Mouse (Mus musculus) limb, embryonic 14.5 days (tissue): ENCODE measurements at regions not wholly inside any gene's neighbourhood (a gene's known extent, or its start where the extent isn't known, plus 50 kb on each side); places are given as distances from the start of the nearest gene placed in this dataset.

Experiments
- ATAC-seq: fragments of 200-750 bp; cut with Nextera tagmentation; 2 replicates; pipeline ENCODE4 v1.8.0; 2017; ENCODE audit warnings: low read depth, moderate number of reproducible peaks, moderate TSS enrichment; ENCODE audit not compliant: low FRiP score
- DNase-seq: peaks from one replicate; pipeline ENCODE4 v3.0.0-alpha.2; 2015; ENCODE audit warnings: low spot score
- H3K27ac ChIP-seq: fragments of 300-500 bp; sonication (generic); replicated peaks from 2 replicates; pipeline ENCODE4 v1.5.1; 2014; ENCODE audit warnings: low read depth, mild to moderate bottlenecking, low read length, moderate library complexity, mixed read lengths
- H3K27me3 ChIP-seq: fragments of 300-500 bp; sonication (generic); 2 replicates; pipeline ENCODE4 v1.6.1; 2014; ENCODE audit warnings: low read length, mixed read lengths; ENCODE audit not compliant: control insufficient read depth, insufficient read depth
- H3K36me3 ChIP-seq: fragments of 300-500 bp; sonication (generic); 2 replicates; pipeline ENCODE4 v1.6.1; 2014; ENCODE audit warnings: mild to moderate bottlenecking, low read length, moderate library complexity, mixed read lengths; ENCODE audit not compliant: control insufficient read depth, insufficient read depth
- H3K4me1 ChIP-seq: fragments of 300-500 bp; sonication (generic); 2 replicates; pipeline ENCODE4 v1.6.1; 2014; ENCODE audit warnings: antibody characterized with exemption, low read length, mixed read lengths; ENCODE audit not compliant: control insufficient read depth, insufficient read depth
- H3K4me2 ChIP-seq: fragments of 300-500 bp; sonication (generic); replicated peaks from 2 replicates; pipeline ENCODE4 v1.6.1; 2014; ENCODE audit warnings: low read depth, mild to moderate bottlenecking, low read length, moderate library complexity; ENCODE audit not compliant: severe bottlenecking
- H3K4me3 ChIP-seq: fragments of 300-500 bp; sonication (generic); replicated peaks from 2 replicates; pipeline ENCODE4 v1.5.1; 2014; ENCODE audit warnings: low read length
- H3K9ac ChIP-seq: fragments of 300-500 bp; sonication (generic); 2 replicates; pipeline ENCODE4 v1.6.1; 2014; ENCODE audit warnings: mild to moderate bottlenecking, low read depth, low read length, moderate library complexity; ENCODE audit not compliant: severe bottlenecking
- H3K9me3 ChIP-seq: fragments of 300-500 bp; sonication (generic); 2 replicates; pipeline ENCODE4 v1.6.1; 2016; ENCODE audit warnings: low read length; ENCODE audit not compliant: control insufficient read depth
- POLR2A ChIP-seq: fragments of 200-500 bp; IDR thresholded peaks from 2 replicates; pipeline ENCODE4 v1.8.0; 2012; ENCODE audit warnings: inconsistent platforms, mild to moderate bottlenecking, moderate library complexity, borderline replicate concordance; ENCODE audit not compliant: insufficient read depth, insufficient read length; ENCODE audit errors: extremely low read depth
- WGBS: fragments of 180-500 bp; shearing (Covaris S2); extraction: QIAGEN DNeasy Blood & Tissue Kit; methylation state at CpG from one replicate; pipeline ENCODE4 v1.1.7; 2014; 5-methylcytosine and 5-hydroxymethylcytosine counted together

DNA sequence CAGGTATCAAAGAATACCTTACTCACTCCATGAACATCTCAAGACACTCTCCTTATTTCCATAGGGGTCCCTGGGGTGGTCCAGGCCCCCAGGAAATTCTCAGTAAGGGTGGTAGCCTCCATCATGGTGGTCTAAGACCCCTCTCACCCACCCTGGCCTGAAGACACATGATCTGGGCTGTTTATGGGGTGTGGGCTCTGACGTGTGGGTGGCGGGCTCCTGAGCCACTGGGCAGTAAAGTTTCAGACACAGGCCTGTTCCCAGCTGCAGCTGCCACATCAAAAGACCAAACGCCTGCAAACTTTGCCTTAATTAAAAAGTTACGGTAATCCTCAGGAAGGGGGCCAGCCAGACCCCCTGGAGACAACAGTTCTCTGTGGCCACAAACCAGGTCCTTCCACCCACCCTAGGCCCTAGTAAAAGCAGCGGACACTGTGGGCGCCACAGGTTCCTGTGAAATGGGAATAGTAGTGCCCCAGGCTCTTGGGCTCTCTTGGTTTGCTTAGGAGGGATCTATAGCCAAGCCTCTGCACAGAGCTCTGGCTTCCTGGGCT is 473.1 kb upstream of the Zmiz1 start:
- H3K4me3 ChIP-seq: no peak overlapping the region
- no peaks in the 10 kb centered on the region for H3K9me3 ChIP-seq
- DNase-seq (peak; percentile 43), ATAC-seq (peak; percentile 32; the same call in 1 of the 2 replicates)
- WGBS: 21% methylated on average over 6 of the region's 6 CpGs
- peak overlapping the region; percentile 21; the same call in 1 of the 2 replicates for H3K27ac ChIP-seq
- no peak overlapping the region for H3K9ac ChIP-seq
- no peak for TF ChIP-seq POLR2A
- H3K27me3 ChIP-seq: no peaks in the 10 kb centered on the region
- H3K4me1 ChIP-seq: peaks cover 35% of the 10 kb centered on the region
- no peaks in the 10 kb centered on the region for H3K36me3 ChIP-seq
- no peak overlapping the region for H3K4me2 ChIP-seq

DNA sequence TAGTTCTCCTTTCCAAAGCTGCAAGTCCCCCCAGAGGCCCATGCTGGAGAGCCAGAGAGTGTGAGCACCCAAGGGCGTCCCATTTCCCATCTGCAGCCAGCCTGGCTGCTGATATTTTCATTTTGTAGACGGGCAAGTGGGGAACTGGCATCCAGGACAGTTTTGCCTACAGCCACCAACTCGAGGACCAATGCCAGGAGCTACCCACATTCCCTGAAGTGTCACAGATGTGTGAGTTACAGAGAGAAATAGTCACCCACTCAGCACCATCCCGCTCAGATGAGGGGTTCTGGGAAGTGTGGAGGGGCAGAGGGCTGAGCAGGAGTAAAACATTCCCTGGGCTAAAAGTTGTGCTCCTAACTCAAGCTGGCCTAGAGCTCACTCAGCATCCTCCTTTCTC is 472.6 kb upstream of the Zmiz1 start:
- no peaks in the 10 kb centered on the region for H3K9me3 ChIP-seq
- DNase-seq (no peak), ATAC-seq (no peak)
- no peak overlapping the region for H3K9ac ChIP-seq
- H3K4me3 ChIP-seq: no peak overlapping the region
- H3K4me2 ChIP-seq: no peak overlapping the region
- 50% methylated on average over 4 of the region's 4 CpGs for WGBS
- H3K4me1 ChIP-seq: peaks cover 35% of the 10 kb centered on the region
- H3K36me3 ChIP-seq: no peaks in the 10 kb centered on the region
- no peaks in the 10 kb centered on the region for H3K27me3 ChIP-seq
- TF ChIP-seq POLR2A: no peak
- H3K27ac ChIP-seq: 0 out of 2 replicates have a peak overlapping the region, but pooled peaks have one; percentile 23

GRCm38 (mm10) chr14:24993751-24994658 is 465.0 kb upstream of the Zmiz1 start:
- WGBS: 33% methylated on average over 21 of the region's 21 CpGs
- DNase-seq: no peak
- Histone ChIP-seq H3K4me3 (no peak overlapping the region), H3K4me1 (peaks cover 34% of the 10 kb centered on the region), H3K4me2 (no peak overlapping the region), H3K36me3 (no peaks in the 10 kb centered on the region), H3K27me3 (no peaks in the 10 kb centered on the region), H3K9me3 (0 out of 2 replicates have a peak, but pooled peaks cover 3% of the 10 kb centered on the region), H3K27ac (peak overlapping the region; percentile 67), H3K9ac (no peak overlapping the region)
- no peak for ATAC-seq
- no peak for TF ChIP-seq POLR2A

GRCm38 (mm10) chr14:24995226-24995625 is 463.8 kb upstream of the Zmiz1 start:
- H3K9ac ChIP-seq: no peak overlapping the region
- DNase-seq (no peak), ATAC-seq (peak; percentile 56)
- no peaks in the 10 kb centered on the region for H3K36me3 ChIP-seq
- peaks cover 42% of the 10 kb centered on the region for H3K4me1 ChIP-seq
- H3K4me3 ChIP-seq: no peak overlapping the region
- WGBS: 51% methylated on average over 7 of the region's 7 CpGs
- H3K27ac ChIP-seq: peak overlapping the region; percentile 67
- 0 out of 2 replicates have a peak, but pooled peaks cover 3% of the 10 kb centered on the region for H3K9me3 ChIP-seq
- no peak overlapping the region for H3K4me2 ChIP-seq
- H3K27me3 ChIP-seq: no peaks in the 10 kb centered on the region
- no peak for TF ChIP-seq POLR2A

DNA sequence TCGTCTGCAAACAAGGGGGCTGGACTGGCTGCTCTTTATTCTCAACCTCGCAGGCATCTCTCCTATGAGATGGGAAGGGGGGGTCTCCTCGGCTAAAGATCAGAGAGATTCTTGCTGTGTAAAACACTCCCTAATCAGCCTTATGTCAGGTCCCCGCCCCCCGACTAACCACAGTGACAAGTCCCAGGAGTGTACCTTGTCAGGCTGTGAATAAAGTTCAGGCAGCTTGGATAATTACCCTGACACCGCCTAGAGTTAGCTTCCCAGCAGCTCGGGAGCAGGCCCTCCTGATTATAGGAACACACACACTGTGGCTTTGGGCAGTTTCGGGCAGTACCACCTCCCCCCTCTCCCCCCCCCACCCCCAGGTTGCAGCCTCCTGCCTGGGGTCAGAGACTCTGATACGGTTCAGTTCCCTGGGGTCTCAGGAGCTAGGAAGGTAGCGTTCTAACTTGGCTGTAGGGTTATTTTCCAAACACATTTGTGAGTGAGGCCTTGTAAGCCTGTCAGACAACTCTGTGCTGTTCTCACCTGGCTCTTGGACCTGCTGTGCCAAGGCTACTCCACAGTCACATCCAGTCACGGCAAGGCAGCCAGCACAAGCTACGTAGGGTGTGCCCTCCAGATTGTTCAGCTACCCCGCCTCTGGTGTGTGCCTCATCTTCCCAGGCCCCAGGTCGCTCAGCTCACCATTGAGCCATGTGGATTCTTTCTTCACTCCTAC is 461.0 kb upstream of the Zmiz1 start:
- no peak for ATAC-seq
- WGBS: 24% methylated on average over 14 of the region's 14 CpGs
- H3K4me3 ChIP-seq: no peak overlapping the region

More for the DNA sequence above, 461.0 kb upstream of the Zmiz1 start:
- Histone ChIP-seq H3K27ac (peak overlapping the region; percentile 52; the same call in 1 of the 2 replicates), H3K4me1 (peaks cover 42% of the 10 kb centered on the region), H3K9ac (no peak overlapping the region; the same call in 1 of the 2 replicates), H3K36me3 (no peaks in the 10 kb centered on the region), H3K4me2 (no peak overlapping the region), H3K27me3 (no peaks in the 10 kb centered on the region), H3K9me3 (no peaks in the 10 kb centered on the region)
- TF ChIP-seq POLR2A: no peak
- no peak for DNase-seq
